Mouse (Mus musculus) heart, embryonic 14.5 days (tissue): ENCODE data around the gene Dip2c. TPM values are rescaled to one million over a fixed set of nuclear protein-coding genes. Genes with fewer than 3 reads are reported as not detected.

Experiments used
- ATAC-seq: fragments of 200-750 bp; cut with Nextera tagmentation; 2 replicates; pipeline ENCODE4 v1.8.0; 2017; ENCODE audit warnings: low read depth, moderate TSS enrichment; ENCODE audit not compliant: insufficient number of reproducible peaks, insufficient read depth, low FRiP score
- H3K27ac ChIP-seq, 2 experiments: fragments of 200-500 bp in 1 of 2; fragments of 300-500 bp in 1 of 2; sonication (generic) in 1 of 2; replicated peaks in 1 of 2; 2 replicates each; pipeline ENCODE4 v1.5.1; 2012 to 2014; ENCODE audit warnings: low read depth in 2 of 2, low read length in 2 of 2, control low read depth in 1 of 2, mild to moderate bottlenecking in 1 of 2, mixed read lengths in 1 of 2; ENCODE audit not compliant: control insufficient read depth in 1 of 2, insufficient read depth in 1 of 2
- H3K27me3 ChIP-seq: fragments of 300-500 bp; sonication (generic); 2 replicates; pipeline ENCODE4 v1.6.1; 2014; ENCODE audit warnings: mild to moderate bottlenecking, low read length, control low read depth; ENCODE audit not compliant: control insufficient read depth, insufficient read depth
- H3K36me3 ChIP-seq: fragments of 300-500 bp; sonication (generic); 2 replicates; pipeline ENCODE4 v1.6.1; 2014; ENCODE audit warnings: mild to moderate bottlenecking, control low read depth, low read length, mixed read lengths; ENCODE audit not compliant: control insufficient read depth, insufficient read depth
- H3K4me1 ChIP-seq, 2 experiments: fragments of 200-500 bp in 1 of 2; fragments of 300-500 bp in 1 of 2; sonication (generic) in 1 of 2; 2 replicates each; pipeline ENCODE4 v1.6.1; 2012 to 2014; ENCODE audit warnings: low read length in 2 of 2, control low read depth in 1 of 2, mixed read lengths in 1 of 2; ENCODE audit not compliant: control insufficient read depth in 2 of 2, insufficient read depth in 2 of 2
- H3K4me2 ChIP-seq: fragments of 300-500 bp; sonication (generic); 2 replicates; pipeline ENCODE4 v1.6.1; 2014; ENCODE audit warnings: mild to moderate bottlenecking, low read length
- H3K4me3 ChIP-seq, 2 experiments: fragments of 200-500 bp in 1 of 2; fragments of 300-500 bp in 1 of 2; sonication (generic) in 1 of 2; 2 replicates each; pipeline ENCODE4 v1.5.1; 2012 to 2014; ENCODE audit warnings: low read length in 2 of 2, mild to moderate bottlenecking in 2 of 2, control low read depth in 1 of 2, low read depth in 1 of 2, moderate library complexity in 1 of 2; ENCODE audit not compliant: control insufficient read depth in 1 of 2, insufficient read depth in 1 of 2
- H3K9ac ChIP-seq: fragments of 300-500 bp; sonication (generic); 2 replicates; pipeline ENCODE4 v1.6.1; 2014; ENCODE audit warnings: mild to moderate bottlenecking, low read length
- H3K9me3 ChIP-seq: fragments of 300-500 bp; sonication (generic); 2 replicates; pipeline ENCODE4 v1.6.1; 2016; ENCODE audit warnings: low read length, control low read depth; ENCODE audit not compliant: control insufficient read depth
- WGBS: fragments of 180-500 bp; shearing (Covaris S2); extraction: QIAGEN DNeasy Blood & Tissue Kit; methylation state at CpG from one replicate; pipeline ENCODE4 v1.1.7; 2014; 5-methylcytosine and 5-hydroxymethylcytosine counted together
- polyA plus RNA-seq: library from polyadenylated mRNA; unstranded; fragments of >200 nt; fragmentation: Nextera tagmentation; extraction: Ambion mirVana; gene quantifications from 2 replicates; pipeline ENCODE4 v1.2.1, GENCODE M21; 2014

The Dip2c gene
- polyA plus RNA-seq, 1 experiment from 2014 or later, result 11.0 TPM

DNA sequence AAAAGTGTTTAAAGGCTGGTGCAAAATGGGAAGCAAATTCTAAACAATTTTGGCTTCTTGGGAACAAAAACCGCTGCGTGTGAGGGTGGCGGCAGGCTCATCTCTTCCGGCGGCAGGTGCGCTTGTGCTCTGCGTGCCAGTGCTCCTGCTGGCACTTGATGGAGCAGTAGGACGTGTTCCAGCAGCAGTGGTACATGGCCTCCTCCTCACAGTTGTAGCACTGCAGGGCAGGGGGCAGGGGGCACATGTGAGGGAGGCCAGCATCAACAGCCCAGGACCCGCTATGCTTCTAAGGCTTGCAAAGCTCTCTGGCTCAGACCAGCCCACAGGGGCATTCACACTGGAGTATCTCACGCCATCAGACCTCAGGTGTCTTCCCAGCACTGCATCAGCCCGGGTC is 410.4 kb downstream of the Dip2c start:
- WGBS, result 90% methylated on average over 11 of the region's 11 CpGs
- Histone ChIP-seq H3K27me3 (no peaks in the 10 kb centered on the region), H3K36me3 (peaks cover 98% of the 10 kb centered on the region), H3K27ac (no peak overlapping the region), H3K9me3 (no peaks in the 10 kb centered on the region), H3K4me2 (no peak overlapping the region), H3K4me3 (no peak overlapping the region), H3K4me1 (no peaks in the 10 kb centered on the region), H3K9ac (no peak overlapping the region)
- no peak for ATAC-seq

DNA sequence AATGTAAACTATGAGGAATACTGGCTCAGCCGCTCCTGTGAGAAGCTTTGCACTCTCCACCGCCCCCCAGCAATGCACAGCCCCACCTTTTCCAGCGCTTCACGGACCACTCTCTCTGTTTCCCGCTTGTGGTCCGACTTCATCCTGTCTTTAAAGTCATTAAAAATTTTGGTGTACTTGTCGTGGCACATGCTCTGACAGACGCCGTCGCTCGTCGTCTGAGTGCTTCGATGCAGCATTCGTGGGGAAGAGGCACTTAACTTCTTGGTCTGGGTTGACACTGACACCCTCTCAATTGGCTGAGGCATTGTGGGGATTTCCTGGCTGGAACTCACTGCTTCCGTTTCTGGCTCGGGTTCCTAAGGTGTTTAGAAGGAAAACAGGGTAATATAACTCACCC is 413.0 kb downstream of the Dip2c start:
- Histone ChIP-seq H3K36me3 (peaks cover 96% of the 10 kb centered on the region), H3K9me3 (no peaks in the 10 kb centered on the region), H3K27ac (no peak overlapping the region), H3K4me3 (no peak overlapping the region), H3K9ac (no peak overlapping the region), H3K4me2 (no peak overlapping the region), H3K4me1 (no peaks in the 10 kb centered on the region), H3K27me3 (no peaks in the 10 kb centered on the region)
- no peak for ATAC-seq
- 89% methylated on average over 16 of the region's 16 CpGs for WGBS

DNA sequence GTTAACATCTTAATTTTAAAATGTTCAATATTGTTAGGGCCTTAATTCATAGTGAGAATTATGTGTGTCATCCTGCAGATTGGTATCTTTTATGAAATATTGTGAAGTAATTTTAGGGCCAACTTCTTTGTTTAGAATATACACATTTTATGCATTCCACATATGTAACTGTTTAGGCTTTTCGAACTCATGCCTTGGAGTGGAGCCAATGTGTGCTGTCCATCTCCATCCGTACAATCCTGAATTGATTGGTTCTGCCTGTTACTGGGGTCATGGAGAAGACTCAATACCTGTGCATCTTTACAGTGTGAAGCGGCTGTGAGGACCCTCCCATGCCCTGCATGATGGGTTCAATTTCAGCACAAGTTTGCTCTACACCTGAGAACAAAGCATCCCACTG is 416.5 kb downstream of the Dip2c start:
- Histone ChIP-seq H3K27ac (no peak overlapping the region), H3K4me3 (no peak overlapping the region), H3K27me3 (no peaks in the 10 kb centered on the region), H3K9me3 (no peaks in the 10 kb centered on the region), H3K36me3 (peaks cover 92% of the 10 kb centered on the region), H3K9ac (no peak overlapping the region), H3K4me1 (no peaks in the 10 kb centered on the region), H3K4me2 (no peak overlapping the region)
- ATAC-seq, result no peak
- WGBS, result 88% methylated on average over 3 of the region's 3 CpGs

DNA sequence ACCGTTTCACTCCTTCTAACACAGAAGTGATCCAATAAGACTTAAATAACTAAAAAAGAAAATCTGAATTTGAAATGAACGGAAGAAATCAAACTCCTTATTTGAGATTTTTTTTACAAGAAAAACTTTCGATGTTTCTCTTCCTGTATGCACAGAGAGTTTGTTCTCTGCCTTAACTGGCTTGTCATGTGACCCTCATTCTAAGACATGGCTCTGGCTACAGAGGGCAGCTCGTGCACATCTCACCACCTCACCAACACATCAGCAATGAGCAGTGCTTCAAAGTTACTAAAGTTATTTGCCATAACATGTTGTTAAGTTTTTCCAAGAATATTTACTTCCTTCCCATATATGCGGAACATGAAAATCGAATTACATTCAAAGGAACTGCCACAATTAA is 418.3 kb downstream of the Dip2c start:
- Histone ChIP-seq H3K36me3 (peaks cover 78% of the 10 kb centered on the region), H3K9ac (no peak overlapping the region), H3K27ac (no peak overlapping the region), H3K4me2 (no peak overlapping the region), H3K27me3 (no peaks in the 10 kb centered on the region), H3K4me1 (no peaks in the 10 kb centered on the region), H3K4me3 (no peak overlapping the region), H3K9me3 (no peaks in the 10 kb centered on the region)
- ATAC-seq, result no peak
- WGBS, result 92% methylated on average over 6 of the region's 6 CpGs

DNA sequence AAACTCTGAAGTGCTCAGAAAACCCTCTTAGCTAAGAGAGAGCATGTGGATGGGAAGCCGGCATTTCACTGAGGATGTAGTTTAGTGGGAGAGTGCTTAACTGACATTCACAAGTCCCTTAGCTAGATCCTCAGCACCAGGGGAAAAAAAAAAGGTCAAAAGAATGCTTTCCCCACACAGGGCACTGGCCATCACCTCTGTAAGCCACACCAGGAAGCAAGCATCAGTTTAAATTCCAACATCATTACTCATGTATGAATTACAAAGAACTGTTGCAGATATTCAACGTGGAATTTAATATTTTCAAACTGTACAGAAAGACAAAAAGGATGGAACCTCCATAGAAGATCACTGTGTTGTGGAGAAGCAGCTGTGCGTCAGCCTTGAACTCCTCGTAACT is 419.1 kb downstream of the Dip2c start:
- Histone ChIP-seq H3K4me3 (no peak overlapping the region), H3K27me3 (no peaks in the 10 kb centered on the region), H3K4me1 (no peaks in the 10 kb centered on the region), H3K9me3 (no peaks in the 10 kb centered on the region), H3K4me2 (no peak overlapping the region), H3K36me3 (peaks cover 71% of the 10 kb centered on the region), H3K27ac (no peak overlapping the region), H3K9ac (no peak overlapping the region)
- 90% methylated on average over 4 of the region's 4 CpGs for WGBS
- no peak for ATAC-seq

DNA sequence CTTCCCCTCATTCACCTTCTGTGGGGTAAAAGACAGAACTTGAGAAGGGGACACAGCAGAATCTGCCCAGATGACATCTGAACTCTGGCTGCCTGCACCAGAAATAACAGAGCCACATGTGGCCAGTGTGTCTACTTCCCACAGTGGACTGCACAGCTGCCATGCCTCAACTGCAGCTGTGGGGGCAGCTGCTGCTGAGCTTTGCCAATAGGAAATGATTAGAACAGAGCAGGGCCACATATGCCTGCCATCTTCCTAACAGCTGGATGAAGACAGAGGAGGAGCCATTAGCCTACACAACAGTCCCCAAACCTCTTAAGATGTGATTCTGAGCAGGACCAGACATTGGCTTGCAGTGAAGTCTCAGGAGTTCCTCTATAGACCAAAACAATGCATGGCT is 419.5 kb downstream of the Dip2c start:
- Histone ChIP-seq H3K4me2 (no peak overlapping the region), H3K9ac (no peak overlapping the region), H3K27ac (no peak overlapping the region), H3K36me3 (peaks cover 67% of the 10 kb centered on the region), H3K9me3 (no peaks in the 10 kb centered on the region), H3K4me1 (0 out of 4 replicates have a peak, but pooled peaks cover 0 to 3% of the 10 kb centered on the region in 2 experiments), H3K4me3 (no peak overlapping the region), H3K27me3 (no peaks in the 10 kb centered on the region)
- ATAC-seq, result no peak

DNA sequence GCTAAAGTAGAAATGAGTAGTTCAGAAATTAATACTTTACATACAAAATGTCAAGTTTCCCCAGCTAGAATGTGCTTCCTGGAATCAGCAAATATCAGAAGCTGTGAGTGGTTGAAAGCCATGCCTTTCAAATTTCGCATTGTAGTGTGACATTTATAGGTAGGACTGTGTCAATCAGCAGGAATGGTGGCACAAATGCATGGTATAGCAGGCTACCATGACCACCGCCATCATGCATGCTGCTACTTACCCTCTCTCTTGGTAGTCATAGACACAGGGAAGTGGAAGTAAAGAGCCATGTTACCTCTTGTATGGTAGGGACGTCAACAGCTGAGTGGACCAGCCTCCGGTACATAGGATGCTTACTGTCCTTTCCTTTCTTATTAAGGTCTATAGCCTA is 421.0 kb downstream of the Dip2c start:
- Histone ChIP-seq H3K4me1 (peaks cover 2 to 17% of the 10 kb centered on the region in 2 experiments; a peak in 1 of 4 replicates), H3K9ac (no peak overlapping the region), H3K27ac (no peak overlapping the region), H3K27me3 (no peaks in the 10 kb centered on the region), H3K4me2 (no peak overlapping the region), H3K36me3 (peaks cover 52% of the 10 kb centered on the region), H3K9me3 (no peaks in the 10 kb centered on the region), H3K4me3 (no peak overlapping the region)
- ATAC-seq, result no peak
- 94% methylated on average over 4 of the region's 4 CpGs for WGBS

DNA sequence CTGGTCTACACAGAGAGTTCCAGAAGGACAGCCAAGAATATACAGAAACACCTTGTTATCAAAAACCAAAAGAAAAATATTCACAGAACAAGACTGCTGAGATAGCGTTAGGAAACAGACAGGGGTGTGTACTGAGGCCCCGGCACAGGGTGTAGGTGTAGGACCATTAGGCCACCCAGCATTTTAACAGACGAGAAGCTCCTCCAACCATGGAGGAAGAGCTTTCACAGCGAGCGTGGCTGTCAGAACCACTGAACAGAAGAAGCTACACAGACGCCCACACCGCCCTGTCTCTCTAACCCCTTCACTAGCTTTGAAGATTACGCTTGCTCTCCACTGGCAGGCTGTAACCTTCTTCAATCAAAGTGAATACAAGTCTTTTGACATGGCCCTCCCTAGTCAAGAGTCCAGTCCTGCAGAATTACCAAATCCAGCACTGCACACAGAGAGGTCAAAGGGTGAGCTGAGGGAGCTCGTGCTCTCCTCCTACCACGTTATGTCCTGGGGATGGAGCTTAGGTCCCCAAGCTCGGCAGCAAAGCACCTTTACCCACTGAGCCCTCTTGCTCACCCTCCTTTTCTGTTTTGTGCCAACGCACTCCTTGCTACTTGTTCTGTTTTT is 426.4 kb downstream of the Dip2c start:
- Histone ChIP-seq H3K27ac (no peak overlapping the region), H3K27me3 (no peaks in the 10 kb centered on the region), H3K4me1 (peaks cover 7 to 27% of the 10 kb centered on the region in 2 experiments; a peak in 3 of 4 replicates), H3K4me3 (no peak overlapping the region), H3K9ac (no peak overlapping the region), H3K36me3 (peaks cover 13% of the 10 kb centered on the region), H3K9me3 (no peaks in the 10 kb centered on the region), H3K4me2 (no peak overlapping the region)
- no peak for ATAC-seq
- 51% methylated on average over 12 of the region's 12 CpGs for WGBS
